Mouse (Mus musculus): ENCODE measurements around the gene Bcas1.

Gene Bcas1

GRCm38 (mm10) chr2:170411490-170412168 is 16.0 kb downstream of the Bcas1 start:
- no peak for DNase-seq

- no peak for DNase-seq
These were observed 16.8 kb downstream of the Bcas1 start for GRCm38 (mm10) chr2:170410677-170411489.

- peak; percentile 83 for DNase-seq
These were observed 21.2 kb downstream of the Bcas1 start for GRCm38 (mm10) chr2:170406438-170406837.

GRCm38 (mm10) chr2:170404781-170405573 is 22.7 kb downstream of the Bcas1 start:
- DNase-seq: no peak

GRCm38 (mm10) chr2:170403666-170404385 is 23.8 kb downstream of the Bcas1 start:
- DNase-seq: no peak

- DNase-seq: peak; percentile 63
These were observed 26.3 kb downstream of the Bcas1 start for GRCm38 (mm10) chr2:170401211-170401799.

GRCm38 (mm10) chr2:170400666-170401065 is 27.0 kb downstream of the Bcas1 start:
- DNase-seq: no peak

- no peak for DNase-seq
These were observed 35.7 kb downstream of the Bcas1 start for GRCm38 (mm10) chr2:170391994-170392393.

GRCm38 (mm10) chr2:170388320-170388719 is 39.3 kb downstream of the Bcas1 start:
- DNase-seq: no peak

- DNase-seq: no peak
These were observed 42.1 kb downstream of the Bcas1 start for GRCm38 (mm10) chr2:170385556-170385955.

GRCm38 (mm10) chr2:170384770-170385169 is 42.9 kb downstream of the Bcas1 start:
- no peak for DNase-seq

- DNase-seq: no peak
These were observed 54.3 kb downstream of the Bcas1 start for GRCm38 (mm10) chr2:170373391-170373790.

GRCm38 (mm10) chr2:170365676-170366075 is 62.0 kb downstream of the Bcas1 start:
- DNase-seq: no peak

- DNase-seq: no peak
These were observed 62.4 kb downstream of the Bcas1 start for GRCm38 (mm10) chr2:170365271-170365670.

GRCm38 (mm10) chr2:170356667-170357374 is 70.8 kb downstream of the Bcas1 start:
- no peak for DNase-seq

- DNase-seq: peak; percentile 70
These were observed 72.7 kb downstream of the Bcas1 start for GRCm38 (mm10) chr2:170354963-170355367.

- DNase-seq: no peak
These were observed 75.4 kb downstream of the Bcas1 start for GRCm38 (mm10) chr2:170352273-170352672.

- DNase-seq: no peak
These were observed 75.8 kb downstream of the Bcas1 start for GRCm38 (mm10) chr2:170351847-170352246.

GRCm38 (mm10) chr2:170349784-170350183 is 77.9 kb downstream of the Bcas1 start:
- no peak for DNase-seq

- DNase-seq: no peak
These were observed 78.5 kb downstream of the Bcas1 start for GRCm38 (mm10) chr2:170349096-170349495.

GRCm38 (mm10) chr2:170347131-170347765 is 80.4 kb downstream of the Bcas1 start:
- no peak for DNase-seq
